Mouse (Mus musculus): Measurements from ENCODE around the gene Phf21a. TPM values are rescaled to one million over a fixed set of nuclear protein-coding genes. Genes with fewer than 3 reads are reported as not detected.

The Phf21a gene
- polyA plus RNA-seq, 1 experiment from 2014 or later, result 2.6 TPM

DNA sequence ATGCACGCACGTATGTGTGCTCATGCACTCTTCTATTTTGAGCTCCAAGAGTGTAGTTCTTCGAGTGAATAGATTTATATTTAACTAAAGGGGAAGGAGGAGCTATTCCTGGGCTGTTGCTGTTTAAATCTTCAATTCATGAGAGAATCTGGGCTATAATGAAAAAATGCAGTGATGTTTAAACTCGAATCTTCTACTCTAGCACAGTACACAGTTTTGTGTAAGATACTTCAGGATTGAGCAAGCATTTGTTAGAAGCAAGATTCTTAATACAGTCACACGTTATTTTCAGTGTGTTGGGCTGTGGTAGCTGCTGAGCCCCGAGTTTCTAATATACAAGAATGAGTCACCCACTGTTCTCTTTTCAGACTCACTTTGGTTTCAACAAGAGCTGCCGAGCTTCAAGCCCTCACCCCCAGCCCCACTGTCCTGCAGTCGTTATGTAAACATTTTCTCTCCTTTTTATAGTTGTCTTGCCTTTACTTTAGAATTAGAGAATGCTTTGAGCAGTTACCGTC lies 173.2 kb downstream of the Phf21a start:
- Histone ChIP-seq H3K4me1 (replicated peaks) (0 out of 2 replicates have a peak, but pooled peaks cover 3% of the 10 kb centered on the region), H3K9ac (no peak overlapping the region), H3K27me3 (no peaks in the 10 kb centered on the region), H3K9me3 (replicated peaks) (no peaks in the 10 kb centered on the region), H3K4me3 (replicated peaks) (no peak overlapping the region), H3K4me2 (no peak overlapping the region), H3K27ac (replicated peaks) (no peak overlapping the region), H3K36me3 (replicated peaks) (no peaks in the 10 kb centered on the region)
- ATAC-seq (ENCODE audit: insufficient read depth), result no peak
- WGBS (ENCODE audit: insufficient replicate concordance), result 60% methylated on average over 9 of the region's 9 CpGs

DNA sequence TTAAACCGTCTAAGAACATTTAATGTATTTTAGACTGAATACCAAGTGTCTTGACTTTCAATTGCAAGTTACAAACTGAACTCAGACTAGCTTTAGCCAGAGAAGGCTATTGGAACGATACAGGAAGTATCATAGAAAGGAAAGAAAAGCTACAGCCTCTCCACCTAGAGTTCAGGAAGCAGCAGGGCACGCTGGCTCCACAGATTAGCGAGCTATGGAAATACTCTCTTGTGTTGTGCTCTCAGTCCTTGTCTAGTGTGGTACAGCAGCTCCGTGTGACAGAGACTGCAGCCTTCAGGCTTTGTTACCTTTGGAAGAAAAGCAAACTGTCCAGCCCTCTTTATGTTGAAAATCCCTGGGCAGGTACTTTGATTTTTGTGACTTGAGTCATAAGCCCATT lies 176.3 kb downstream of the Phf21a start:
- WGBS (ENCODE audit: insufficient replicate concordance), result 27% methylated on average over 5 of the region's 5 CpGs
- H3K9ac ChIP-seq, result no peak overlapping the region
- H3K9me3 ChIP-seq (replicated peaks), result no peaks in the 10 kb centered on the region
- H3K36me3 ChIP-seq (replicated peaks), result no peaks in the 10 kb centered on the region
- ATAC-seq (ENCODE audit: insufficient read depth), result no peak
- H3K27ac ChIP-seq (replicated peaks), result no peak overlapping the region
- H3K4me3 ChIP-seq (replicated peaks), result no peak overlapping the region
- H3K4me1 ChIP-seq (replicated peaks), result 0 out of 2 replicates have a peak, but pooled peaks cover 6% of the 10 kb centered on the region
- no peaks in the 10 kb centered on the region for H3K27me3 ChIP-seq
- H3K4me2 ChIP-seq, result no peak overlapping the region

DNA sequence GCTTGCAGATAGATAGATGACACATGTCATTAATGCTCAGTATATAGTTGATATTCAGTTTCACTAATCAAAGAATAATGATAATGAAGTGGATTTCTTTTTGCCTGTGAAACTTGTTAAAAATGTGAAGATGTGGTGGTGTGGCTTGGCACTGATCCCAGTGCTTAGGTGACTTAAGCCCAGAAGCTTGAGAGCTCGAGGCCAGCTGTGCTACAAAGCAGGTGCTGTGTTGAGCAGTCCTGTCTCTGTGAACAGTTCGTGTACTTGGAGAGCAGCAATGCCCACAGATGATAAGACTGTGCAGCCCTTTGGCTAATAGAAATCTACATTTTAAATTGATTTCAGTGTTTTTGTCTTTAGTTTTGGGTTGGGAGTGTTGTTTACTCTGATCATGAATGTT lies 179.6 kb downstream of the Phf21a start:
- Histone ChIP-seq H3K4me1 (replicated peaks) (0 out of 2 replicates have a peak, but pooled peaks cover 6% of the 10 kb centered on the region), H3K9me3 (replicated peaks) (no peaks in the 10 kb centered on the region), H3K9ac (no peak overlapping the region), H3K27me3 (no peaks in the 10 kb centered on the region), H3K36me3 (replicated peaks) (no peaks in the 10 kb centered on the region), H3K4me3 (replicated peaks) (no peak overlapping the region), H3K27ac (replicated peaks) (no peak overlapping the region), H3K4me2 (no peak overlapping the region)
- ATAC-seq (ENCODE audit: insufficient read depth), result no peak
- 21% methylated on average over 2 of the region's 2 CpGs for WGBS (ENCODE audit: insufficient replicate concordance)

DNA sequence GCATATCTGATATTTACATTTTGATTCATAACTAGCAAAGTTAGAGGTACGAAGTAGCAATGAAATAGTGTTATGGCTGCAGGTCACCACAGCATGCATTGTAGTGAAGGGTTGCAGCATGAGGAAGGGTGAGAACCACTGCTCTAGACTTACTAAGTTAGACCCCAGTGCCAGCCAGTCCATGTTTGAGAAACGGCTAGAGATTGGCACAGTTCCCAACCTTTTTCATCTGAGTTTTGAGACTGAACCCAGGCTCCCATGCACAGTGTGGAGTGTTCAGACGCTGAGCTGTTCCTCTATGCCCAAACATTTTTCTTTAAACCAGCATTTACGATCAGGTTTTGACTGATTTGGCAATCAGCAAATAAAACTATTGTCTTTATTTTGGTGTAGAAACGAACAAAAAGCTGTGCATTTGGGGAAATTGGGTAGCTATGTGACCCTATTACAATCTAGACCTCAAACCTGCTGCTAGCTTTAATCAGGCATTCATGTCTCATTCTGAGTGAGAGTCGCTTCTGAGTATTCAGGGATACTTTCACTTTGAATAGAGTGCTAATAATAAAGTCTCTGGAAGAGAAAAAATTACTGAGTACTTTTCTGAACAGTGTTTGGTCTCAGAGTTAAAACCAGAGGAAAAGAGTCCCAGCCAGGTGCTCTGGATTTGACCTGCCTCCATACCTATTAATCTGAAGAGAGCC lies 180.3 kb downstream of the Phf21a start:
- ATAC-seq (ENCODE audit: insufficient read depth), result no peak
- no peaks in the 10 kb centered on the region for H3K9me3 ChIP-seq (replicated peaks)
- H3K27ac ChIP-seq (replicated peaks), result no peak overlapping the region
- H3K27me3 ChIP-seq, result no peaks in the 10 kb centered on the region
- WGBS (ENCODE audit: insufficient replicate concordance), result 57% methylated on average over 6 of the region's 6 CpGs
- no peak overlapping the region for H3K9ac ChIP-seq
- no peaks in the 10 kb centered on the region for H3K36me3 ChIP-seq (replicated peaks)
- 0 out of 2 replicates have a peak, but pooled peaks cover 6% of the 10 kb centered on the region for H3K4me1 ChIP-seq (replicated peaks)
- H3K4me3 ChIP-seq (replicated peaks), result no peak overlapping the region
- no peak overlapping the region for H3K4me2 ChIP-seq

DNA sequence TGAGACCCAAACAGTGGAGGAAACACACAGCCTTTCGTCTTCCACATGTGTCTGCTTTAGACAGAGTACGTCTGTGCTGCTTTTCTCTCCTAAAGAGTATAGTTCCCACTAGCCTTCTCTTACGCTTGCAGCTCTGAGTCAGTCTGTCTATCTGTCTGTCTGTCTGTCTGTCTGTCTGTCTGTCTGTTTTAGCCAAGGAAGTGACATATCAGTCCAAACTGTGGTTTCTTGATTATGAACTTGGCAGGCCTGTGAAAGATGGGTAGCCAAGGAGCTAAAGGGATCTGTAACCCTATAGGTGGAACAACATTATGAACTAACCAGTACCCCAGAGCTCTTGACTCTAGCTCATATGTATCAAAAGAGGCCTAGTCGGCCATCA lies 180.9 kb downstream of the Phf21a start:
- H3K27me3 ChIP-seq, result no peaks in the 10 kb centered on the region
- no peak overlapping the region for H3K4me3 ChIP-seq (replicated peaks)
- H3K9ac ChIP-seq, result no peak overlapping the region
- no peaks in the 10 kb centered on the region for H3K9me3 ChIP-seq (replicated peaks)
- no peaks in the 10 kb centered on the region for H3K36me3 ChIP-seq (replicated peaks)
- 0 out of 2 replicates have a peak, but pooled peaks cover 3% of the 10 kb centered on the region for H3K4me1 ChIP-seq (replicated peaks)
- ATAC-seq (ENCODE audit: insufficient read depth), result no peak
- WGBS (ENCODE audit: insufficient replicate concordance), result 59% methylated on average over 4 of the region's 4 CpGs
- no peak overlapping the region for H3K27ac ChIP-seq (replicated peaks)
- no peak overlapping the region for H3K4me2 ChIP-seq

DNA sequence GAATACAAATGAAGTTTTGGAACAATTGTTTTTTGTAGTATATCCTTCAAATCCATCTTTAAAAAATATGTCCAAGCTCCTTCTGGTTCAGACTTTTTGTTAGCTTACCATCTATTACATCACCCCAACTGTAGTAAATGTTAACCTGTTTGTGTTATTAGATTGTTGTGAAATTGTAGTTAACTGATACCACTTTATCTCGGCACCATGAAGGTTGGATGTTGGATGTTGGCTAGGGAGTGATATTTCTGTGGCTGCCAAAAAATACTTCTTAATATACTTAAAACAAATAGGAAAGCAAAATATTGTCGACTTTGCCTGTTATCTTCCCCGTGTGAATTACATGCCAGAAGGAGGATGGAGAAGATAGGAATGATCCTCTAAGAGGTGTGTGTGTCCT lies 184.9 kb downstream of the Phf21a start:
- ATAC-seq (ENCODE audit: insufficient read depth), result no peak
- Histone ChIP-seq H3K36me3 (replicated peaks) (no peaks in the 10 kb centered on the region), H3K4me3 (replicated peaks) (no peak overlapping the region), H3K4me1 (replicated peaks) (0 out of 2 replicates have a peak, but pooled peaks cover 3% of the 10 kb centered on the region), H3K27ac (replicated peaks) (no peak overlapping the region), H3K9me3 (replicated peaks) (no peaks in the 10 kb centered on the region), H3K9ac (no peak overlapping the region), H3K4me2 (no peak overlapping the region), H3K27me3 (no peaks in the 10 kb centered on the region)
- 50% methylated on average over 3 of the region's 3 CpGs for WGBS (ENCODE audit: insufficient replicate concordance)

DNA sequence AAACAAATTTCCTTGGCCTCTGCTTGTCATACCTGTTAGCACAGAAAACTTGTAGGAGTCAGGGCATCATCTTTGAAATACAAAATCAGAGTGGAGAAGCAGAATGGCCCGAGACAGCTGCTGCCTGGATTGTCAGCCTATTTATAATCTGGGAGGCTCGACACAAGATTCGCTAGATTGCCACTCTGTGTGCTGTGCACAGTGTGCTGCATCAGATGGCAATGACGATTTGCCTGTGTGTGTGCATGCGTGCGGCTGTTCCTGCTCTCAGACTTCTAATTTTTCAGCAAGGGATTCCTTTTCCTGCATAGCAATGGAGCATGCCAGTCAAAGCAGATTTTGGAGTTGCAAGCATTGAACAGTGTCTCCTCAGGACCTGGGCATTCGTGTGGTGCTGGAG lies 185.7 kb downstream of the Phf21a start:
- Histone ChIP-seq H3K4me1 (replicated peaks) (no peaks in the 10 kb centered on the region), H3K27ac (replicated peaks) (no peak overlapping the region), H3K4me2 (no peak overlapping the region), H3K36me3 (replicated peaks) (no peaks in the 10 kb centered on the region), H3K9me3 (replicated peaks) (no peaks in the 10 kb centered on the region), H3K27me3 (no peaks in the 10 kb centered on the region), H3K9ac (no peak overlapping the region), H3K4me3 (replicated peaks) (no peak overlapping the region)
- 67% methylated on average over 7 of the region's 7 CpGs for WGBS (ENCODE audit: insufficient replicate concordance)
- ATAC-seq (ENCODE audit: insufficient read depth), result no peak

DNA sequence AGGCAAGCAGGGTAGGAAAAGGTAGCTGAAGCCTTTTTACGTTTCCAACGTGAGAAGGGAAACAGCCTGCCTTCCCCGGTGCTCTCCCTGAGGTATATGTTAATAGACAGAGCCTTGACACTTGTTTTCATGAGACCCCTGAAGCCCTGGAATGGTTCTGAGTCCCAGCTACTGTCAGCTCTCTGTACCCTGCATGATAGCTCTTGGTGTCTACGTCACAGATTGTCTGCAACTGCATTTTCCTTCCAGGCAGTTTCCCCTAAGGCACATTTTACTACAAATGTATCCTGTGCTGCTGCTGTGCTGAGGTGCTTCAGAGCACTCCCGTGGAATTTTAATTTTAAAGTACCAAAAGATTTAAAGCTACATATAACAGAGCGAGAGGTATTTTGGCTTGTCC lies 186.5 kb downstream of the Phf21a start:
- 71% methylated on average over 6 of the region's 6 CpGs for WGBS (ENCODE audit: insufficient replicate concordance)
- H3K4me1 ChIP-seq (replicated peaks), result no peaks in the 10 kb centered on the region
- H3K27ac ChIP-seq (replicated peaks), result no peak overlapping the region
- no peaks in the 10 kb centered on the region for H3K9me3 ChIP-seq (replicated peaks)
- H3K4me2 ChIP-seq, result no peak overlapping the region
- no peak overlapping the region for H3K4me3 ChIP-seq (replicated peaks)
- no peaks in the 10 kb centered on the region for H3K27me3 ChIP-seq
- no peak for ATAC-seq (ENCODE audit: insufficient read depth)
- no peaks in the 10 kb centered on the region for H3K36me3 ChIP-seq (replicated peaks)
- no peak overlapping the region for H3K9ac ChIP-seq

DNA sequence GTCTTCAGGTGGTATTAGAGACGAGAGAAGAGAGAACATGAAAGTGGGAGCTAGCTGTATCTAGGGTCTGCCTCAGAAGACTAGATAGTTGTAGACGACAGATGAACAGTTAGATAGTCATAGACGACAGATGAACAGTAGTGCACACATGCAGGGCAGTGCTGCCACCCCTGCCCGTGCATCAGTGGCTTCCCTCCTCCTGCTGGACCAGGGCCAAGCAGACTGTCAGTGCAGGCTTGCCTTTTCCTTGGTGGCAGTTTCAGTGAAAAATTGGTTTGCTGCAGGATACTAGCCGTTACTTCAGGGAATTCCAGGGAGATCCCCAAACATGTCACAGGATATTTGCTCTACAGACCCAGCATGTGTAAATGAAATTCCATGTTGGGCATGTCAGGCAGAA lies 192.7 kb downstream of the Phf21a start:
- WGBS (ENCODE audit: insufficient replicate concordance), result 38% methylated on average over 5 of the region's 5 CpGs
- H3K4me3 ChIP-seq (replicated peaks), result no peak overlapping the region
- H3K9me3 ChIP-seq (replicated peaks), result no peaks in the 10 kb centered on the region
- no peak for ATAC-seq (ENCODE audit: insufficient read depth)
- H3K4me1 ChIP-seq (replicated peaks), result no peaks in the 10 kb centered on the region
- H3K27ac ChIP-seq (replicated peaks), result no peak overlapping the region
- H3K27me3 ChIP-seq, result no peaks in the 10 kb centered on the region
- H3K36me3 ChIP-seq (replicated peaks), result no peaks in the 10 kb centered on the region
- no peak overlapping the region for H3K4me2 ChIP-seq
- H3K9ac ChIP-seq, result no peak overlapping the region

DNA sequence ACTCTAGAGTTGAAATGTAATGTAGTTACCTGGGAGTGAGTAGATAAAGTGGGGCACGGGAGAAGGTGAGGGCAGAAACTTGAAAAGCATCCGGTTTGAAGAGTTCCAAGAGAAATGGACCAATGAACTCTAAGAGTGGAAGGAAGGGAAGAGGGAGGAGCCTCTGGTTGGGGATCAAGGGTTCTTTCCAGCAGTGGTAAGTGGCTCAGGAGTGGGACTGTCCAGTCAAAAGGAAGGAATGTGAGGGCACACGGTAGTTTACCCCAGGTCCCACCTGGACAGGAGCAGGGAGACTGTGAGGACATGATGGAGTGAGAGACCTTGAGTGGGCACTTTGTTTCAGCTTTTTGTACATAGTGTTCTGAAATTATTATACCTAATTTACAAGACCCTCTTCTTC lies 196.4 kb downstream of the Phf21a start:
- no peaks in the 10 kb centered on the region for H3K9me3 ChIP-seq (replicated peaks)
- no peak overlapping the region for H3K4me3 ChIP-seq (replicated peaks)
- H3K4me1 ChIP-seq (replicated peaks), result no peaks in the 10 kb centered on the region
- no peaks in the 10 kb centered on the region for H3K27me3 ChIP-seq
- no peak overlapping the region for H3K27ac ChIP-seq (replicated peaks)
- no peaks in the 10 kb centered on the region for H3K36me3 ChIP-seq (replicated peaks)
- 58% methylated on average over 3 of the region's 3 CpGs for WGBS (ENCODE audit: insufficient replicate concordance)
- no peak overlapping the region for H3K4me2 ChIP-seq
- H3K9ac ChIP-seq, result no peak overlapping the region
- ATAC-seq (ENCODE audit: insufficient read depth), result no peak

DNA sequence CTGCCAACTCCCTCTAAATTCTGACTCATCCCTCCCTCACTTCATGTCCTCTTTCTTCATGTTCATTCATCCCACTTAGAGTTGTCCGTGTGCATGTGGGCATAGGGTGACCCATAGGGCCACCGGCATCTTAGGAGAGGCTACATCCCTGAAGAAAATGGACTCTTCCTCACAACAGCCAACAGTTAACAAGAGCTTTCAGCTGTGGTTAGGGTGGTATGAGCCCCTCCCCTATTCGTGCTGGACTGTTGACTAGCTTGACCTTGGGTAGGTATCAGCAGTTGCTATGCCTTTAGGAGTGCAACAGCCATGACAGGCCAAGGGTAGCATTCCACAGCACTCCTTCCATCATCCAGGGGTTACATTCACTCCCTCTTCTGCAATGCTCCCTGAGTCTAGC lies 198.6 kb downstream of the Phf21a start:
- peaks cover 1% of the 10 kb centered on the region; the same call in 1 of the 2 replicates for H3K4me1 ChIP-seq (replicated peaks)
- no peaks in the 10 kb centered on the region for H3K27me3 ChIP-seq
- H3K36me3 ChIP-seq (replicated peaks), result no peaks in the 10 kb centered on the region
- no peak overlapping the region for H3K27ac ChIP-seq (replicated peaks)
- no peak for ATAC-seq (ENCODE audit: insufficient read depth)
- H3K4me2 ChIP-seq, result no peak overlapping the region
- no peaks in the 10 kb centered on the region for H3K9me3 ChIP-seq (replicated peaks)
- H3K9ac ChIP-seq, result no peak overlapping the region
- H3K4me3 ChIP-seq (replicated peaks), result no peak overlapping the region
- WGBS (ENCODE audit: insufficient replicate concordance), result 64% methylated on average over 3 of the region's 3 CpGs

DNA sequence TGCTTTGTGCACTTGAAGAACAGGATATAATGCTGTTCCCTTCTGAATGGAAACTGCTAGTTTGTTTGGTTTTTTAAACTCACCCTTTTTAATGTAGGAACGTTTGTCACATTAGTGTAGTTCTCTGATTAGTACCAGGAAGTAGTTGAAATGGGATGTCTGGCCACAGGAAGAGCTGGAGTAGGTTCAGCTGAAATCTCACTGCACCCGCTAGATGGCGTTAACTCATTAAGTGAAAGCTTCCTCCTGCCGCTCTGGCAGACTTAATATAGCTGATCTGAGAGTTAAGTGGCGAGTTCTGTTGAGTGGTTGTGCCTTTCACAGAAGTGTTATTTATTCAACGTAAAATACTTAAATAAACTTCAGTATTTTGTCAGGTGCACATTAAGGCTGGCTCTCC lies 203.5 kb downstream of the Phf21a start:
- H3K4me3 ChIP-seq (replicated peaks), result no peak overlapping the region

More for the DNA sequence above, 203.5 kb downstream of the Phf21a start:
- no peak for ATAC-seq (ENCODE audit: insufficient read depth)
- Histone ChIP-seq H3K36me3 (replicated peaks) (no peaks in the 10 kb centered on the region), H3K4me1 (replicated peaks) (peaks cover 3% of the 10 kb centered on the region; the same call in 1 of the 2 replicates), H3K9ac (no peak overlapping the region), H3K9me3 (replicated peaks) (no peaks in the 10 kb centered on the region), H3K4me2 (no peak overlapping the region), H3K27ac (replicated peaks) (no peak overlapping the region), H3K27me3 (no peaks in the 10 kb centered on the region)
- WGBS (ENCODE audit: insufficient replicate concordance), result 4% methylated on average over 6 of the region's 6 CpGs

Measured in liver, embryonic 15.5 days (tissue).